Mouse (Mus musculus): ENCODE results near the gene Gm20422. TPM values are rescaled to one million over a fixed set of nuclear protein-coding genes. Genes with fewer than 3 reads are reported as not detected.
"Not testable (repeated sequence)": the region's sequence is repeated elsewhere in the genome, so short reads cannot be mapped to it uniquely, and the experiment has no call there.

The Gm20422 gene
- total RNA-seq, 2 experiments from 2014 or later = 1.3 TPM; not detected in 1

- no peak for DNase-seq
Observed at GRCm38 (mm10) chr8:69791415-69792068, 16.9 kb upstream of the Gm20422 start.

- DNase-seq = peak; percentile 88 to 89
Observed at GRCm38 (mm10) chr8:69790773-69791367, 16.2 kb upstream of the Gm20422 start, which contains the start of the genes Atp13a1 and Zfp866. Gene Atp13a1, plus strand, starts transcription at chr8:69791163. Gene Zfp866, minus strand, starts transcription at chr8:69791178.

GRCm38 (mm10) chr8:69790364-69790763 is 15.7 kb upstream of the Gm20422 start:
- DNase-seq = no peak

- no peak for DNase-seq
Observed at GRCm38 (mm10) chr8:69789731-69790130, 15.0 kb upstream of the Gm20422 start.

GRCm38 (mm10) chr8:69789105-69789504 is 14.4 kb upstream of the Gm20422 start:
- no peak for DNase-seq

- DNase-seq = no peak
Observed at GRCm38 (mm10) chr8:69777111-69777510, 2.4 kb upstream of the Gm20422 start.

- DNase-seq = no peak
Observed at GRCm38 (mm10) chr8:69775149-69775534, 456 bp upstream of the Gm20422 start.

GRCm38 (mm10) chr8:69772106-69772505 is 2.6 kb downstream of the Gm20422 start:
- DNase-seq = no peak

- DNase-seq = no peak
Observed at GRCm38 (mm10) chr8:69771221-69771620, 3.5 kb downstream of the Gm20422 start.

- no peak for DNase-seq
Observed at GRCm38 (mm10) chr8:69761814-69762445, 12.8 kb downstream of the Gm20422 start.

GRCm38 (mm10) chr8:69758316-69758715 is 16.4 kb downstream of the Gm20422 start:
- no peak for DNase-seq

GRCm38 (mm10) chr8:69752437-69752836 is 22.2 kb downstream of the Gm20422 start:
- no peak for DNase-seq

GRCm38 (mm10) chr8:69749544-69750454 is 24.9 kb downstream of the Gm20422 start, which contains the start of gene Zfp963:
Gene Zfp963, minus strand, starts transcription at chr8:69749970.
- DNase-seq = peak; percentile 94 to 96

GRCm38 (mm10) chr8:69741231-69741630 is 33.5 kb downstream of the Gm20422 start:
- DNase-seq = no peak

GRCm38 (mm10) chr8:69740763-69741162 is 33.9 kb downstream of the Gm20422 start:
- DNase-seq = no peak

- DNase-seq = no peak
Observed at GRCm38 (mm10) chr8:69735495-69735894, 39.2 kb downstream of the Gm20422 start.

GRCm38 (mm10) chr8:69717232-69717580 is 57.5 kb downstream of the Gm20422 start:
- DNase-seq = no peak

- DNase-seq = peak; percentile 92 to 95
Observed at GRCm38 (mm10) chr8:69716403-69717231, 58.1 kb downstream of the Gm20422 start.

- DNase-seq = no peak
Observed at GRCm38 (mm10) chr8:69715366-69715765, 59.3 kb downstream of the Gm20422 start.

- DNase-seq = no peak
Observed at GRCm38 (mm10) chr8:69713516-69713915, 61.2 kb downstream of the Gm20422 start.

- DNase-seq = not testable (repeated sequence)
Observed at GRCm38 (mm10) chr8:69710624-69711023, 64.1 kb downstream of the Gm20422 start, which contains the start of gene Zfp869. Gene Zfp869, minus strand, starts transcription at chr8:69710724.

- DNase-seq = no peak
Observed at GRCm38 (mm10) chr8:69701810-69702209, 72.9 kb downstream of the Gm20422 start.

All from layer of hippocampus, postnatal 36 days (tissue).